Mouse (Mus musculus) G1E (cell line): ENCODE measurements around the gene Apbb2. TPM values are rescaled to one million over a fixed set of nuclear protein-coding genes. Genes with fewer than 3 reads are reported as not detected.

Experiments
- ATAC-seq: 2 replicates; pipeline ENCODE4 v1.8.0; 2016; ENCODE audit warnings: mild to moderate bottlenecking; ENCODE audit not compliant: insufficient number of reproducible peaks, poor library complexity, low FRiP score, severe bottlenecking; ENCODE audit errors: extremely low read depth
- DNase-seq: peaks from one replicate; pipeline ENCODE4 v3.0.0; 2012; ENCODE audit warnings: low spot score
- H3K27me3 ChIP-seq: 2 replicates; pipeline ENCODE4 v1.6.1; 2012; ENCODE audit warnings: mild to moderate bottlenecking, low read length, inconsistent platforms; ENCODE audit not compliant: insufficient read depth
- H3K36me3 ChIP-seq: replicated peaks from 2 replicates; pipeline ENCODE3; 2012; ENCODE audit warnings: mild to moderate bottlenecking, inconsistent platforms
- H3K4me1 ChIP-seq: 2 replicates; pipeline ENCODE4 v1.6.1; 2012; ENCODE audit warnings: low read depth, low read length, inconsistent platforms, mixed read lengths; ENCODE audit not compliant: insufficient read depth
- H3K4me3 ChIP-seq: 2 replicates; pipeline ENCODE4 v1.5.1; 2012; ENCODE audit warnings: low read depth, mild to moderate bottlenecking, inconsistent platforms, low read length, moderate library complexity, mixed read lengths
- H3K9me3 ChIP-seq: replicated peaks from 2 replicates; pipeline ENCODE4 v1.6.1; 2012; ENCODE audit warnings: inconsistent platforms
- CTCF ChIP-seq: IDR thresholded peaks from 2 replicates; pipeline ENCODE4 v1.5.1; 2012; ENCODE audit warnings: low read depth, low read length, inconsistent platforms, mixed read lengths
- GATA1 ChIP-seq: IDR thresholded peaks from 2 replicates; pipeline ENCODE4 v1.6.1; 2012; ENCODE audit warnings: borderline replicate concordance, low read length, inconsistent platforms, mixed read lengths
- GATA2 ChIP-seq: IDR thresholded peaks from 2 replicates; pipeline ENCODE4 v1.6.1; 2012; ENCODE audit warnings: low read depth, low read length, inconsistent platforms, borderline replicate concordance
- POLR2AphosphoS5 ChIP-seq: IDR thresholded peaks from 2 replicates; pipeline ENCODE4 v1.6.1; 2012; ENCODE audit warnings: low read depth, low read length, inconsistent platforms; ENCODE audit not compliant: insufficient replicate concordance
- TAL1 ChIP-seq: conservative IDR thresholded peaks from 2 replicates; pipeline ENCODE4 v1.6.1; 2012; ENCODE audit warnings: low read depth, low read length, inconsistent platforms, mixed read lengths
- polyA plus RNA-seq: library from polyadenylated mRNA; stranded (reverse); fragments of >175 nt; gene quantifications from 2 replicates; pipeline ENCODE4 v1.2.3, GENCODE M21; 2012
- total RNA-seq, 2 experiments: library from RNA; stranded (forward) in 1 of 2; stranded (reverse) in 1 of 2; fragments of 200-1000 nt in 1 of 2; fragments of >200 nt in 1 of 2; fragmentation: Nextera tagmentation in 1 of 2; gene quantifications; 2 replicates each; pipeline ENCODE4 v1.2.3; 2014 to 2017

Apbb2 gene
- total and polyA plus RNA-seq, 3 experiments: 0.16 TPM; not detected in 2

GRCm38 (mm10) chr5:66405731-66406399, 212.7 kb downstream of the Apbb2 start:
- TF ChIP-seq TAL1 (no peak), POLR2AphosphoS5 (no peak), CTCF (no peak), GATA1 (no peak), GATA2 (no peak)
- no peak for ATAC-seq
- DNase-seq: no peak

GRCm38 (mm10) chr5:66405305-66405704, 213.3 kb downstream of the Apbb2 start:
- TF ChIP-seq GATA2 (no peak), POLR2AphosphoS5 (no peak), TAL1 (no peak)
- no peaks in the 10 kb centered on the region for H3K4me1 ChIP-seq
- peaks cover 36% of the 10 kb centered on the region for H3K9me3 ChIP-seq
- no peak overlapping the region for H3K4me3 ChIP-seq
- no peaks in the 10 kb centered on the region for H3K27me3 ChIP-seq
- ATAC-seq (no peak), DNase-seq (no peak)
- no peaks in the 10 kb centered on the region for H3K36me3 ChIP-seq

More at GRCm38 (mm10) chr5:66405731-66406399, 212.7 kb downstream of the Apbb2 start:
- Histone ChIP-seq H3K36me3 (no peaks in the 10 kb centered on the region), H3K4me3 (no peak overlapping the region), H3K27me3 (no peaks in the 10 kb centered on the region), H3K4me1 (no peaks in the 10 kb centered on the region), H3K9me3 (peaks cover 36% of the 10 kb centered on the region)

DNA sequence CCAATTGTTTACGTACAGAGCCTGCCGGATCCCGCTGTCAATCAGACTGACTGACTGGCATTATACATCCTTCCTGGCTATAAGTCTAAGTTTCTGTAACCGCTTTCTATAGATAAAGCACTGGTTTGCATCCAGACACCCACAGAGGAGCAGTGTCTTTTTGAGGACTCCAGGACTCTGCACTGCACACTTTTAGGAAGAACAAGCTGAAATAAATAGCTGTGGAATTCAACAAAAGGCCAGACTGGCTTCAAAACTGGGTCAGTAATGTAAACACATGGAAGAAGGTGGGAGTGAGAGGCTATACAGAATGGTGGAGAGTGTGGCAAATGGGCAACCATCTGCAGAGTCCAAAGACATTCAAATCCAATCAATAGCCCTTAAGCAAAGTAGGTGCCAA, 218.0 kb downstream of the Apbb2 start:
- DNase-seq (no peak), ATAC-seq (no peak)
- no peaks in the 10 kb centered on the region for H3K36me3 ChIP-seq
- no peaks in the 10 kb centered on the region for H3K27me3 ChIP-seq
- H3K9me3 ChIP-seq: peaks cover 41% of the 10 kb centered on the region
- no peak overlapping the region for H3K4me3 ChIP-seq
- H3K4me1 ChIP-seq: no peaks in the 10 kb centered on the region
- TF ChIP-seq CTCF: no peak
- no peak for TF ChIP-seq TAL1
- no peak for TF ChIP-seq POLR2AphosphoS5
- no peak for TF ChIP-seq GATA2
- TF ChIP-seq GATA1: no peak

DNA sequence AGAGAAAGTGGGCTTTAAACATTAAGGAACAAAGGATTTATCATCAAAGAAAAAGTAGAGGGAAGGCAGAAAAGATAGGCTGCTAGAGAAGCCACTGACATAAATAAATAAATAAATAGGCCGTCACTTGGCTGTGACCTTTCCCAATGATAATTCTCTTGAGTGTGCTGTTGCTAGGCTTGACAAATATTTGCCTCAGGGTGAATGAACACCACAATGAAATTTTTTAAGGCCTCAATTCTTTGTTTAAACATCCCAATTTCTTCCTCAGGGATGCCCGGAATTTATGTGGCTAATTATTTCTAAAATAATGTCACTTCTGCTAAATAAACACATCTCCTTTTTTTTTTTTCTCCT, 219.3 kb downstream of the Apbb2 start:
- Histone ChIP-seq H3K36me3 (no peaks in the 10 kb centered on the region), H3K9me3 (peaks cover 42% of the 10 kb centered on the region), H3K4me1 (no peaks in the 10 kb centered on the region), H3K27me3 (no peaks in the 10 kb centered on the region), H3K4me3 (no peak overlapping the region)
- no peak for ATAC-seq
- TF ChIP-seq POLR2AphosphoS5 (no peak), TAL1 (no peak), GATA1 (no peak), GATA2 (no peak), CTCF (no peak)
- DNase-seq: no peak

DNA sequence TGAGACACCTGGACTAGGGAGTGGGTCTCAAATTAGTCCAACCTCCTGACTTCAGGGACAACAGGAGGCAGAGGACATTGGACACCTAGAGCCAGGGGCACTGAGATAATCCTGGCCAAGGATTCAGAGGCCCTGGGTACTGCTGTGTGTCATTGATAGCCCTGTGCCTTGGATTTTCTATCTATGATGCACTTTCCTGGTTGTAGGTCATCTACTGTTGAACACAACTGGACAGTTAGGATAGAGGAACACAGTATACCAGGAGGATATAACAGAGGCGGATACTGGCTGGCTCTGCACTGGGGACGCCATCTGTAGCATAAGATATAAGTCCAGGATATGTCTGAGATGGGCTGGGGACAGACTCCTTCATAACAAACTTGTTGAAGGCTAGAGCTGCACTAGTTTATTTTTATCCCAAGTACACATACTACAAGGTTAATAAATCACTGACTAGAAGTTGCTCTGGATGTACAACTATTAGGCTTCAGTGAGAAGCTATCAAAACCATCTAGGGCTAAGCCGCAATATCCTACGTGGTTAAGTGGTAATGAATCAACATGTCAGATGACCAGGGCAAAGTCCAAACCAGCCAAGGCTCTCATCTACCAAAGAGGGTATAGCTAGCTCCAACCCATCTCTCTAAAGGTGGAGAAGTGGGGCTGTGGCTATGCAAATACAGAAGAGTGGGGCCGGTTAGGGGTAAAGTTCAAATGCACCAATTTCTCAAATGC, 219.9 kb downstream of the Apbb2 start:
- Histone ChIP-seq H3K4me3 (no peak overlapping the region), H3K36me3 (no peaks in the 10 kb centered on the region), H3K27me3 (no peaks in the 10 kb centered on the region), H3K4me1 (no peaks in the 10 kb centered on the region), H3K9me3 (peaks cover 48% of the 10 kb centered on the region)
- DNase-seq (no peak), ATAC-seq (no peak)
- TF ChIP-seq TAL1 (no peak), CTCF (no peak), GATA1 (no peak), GATA2 (no peak), POLR2AphosphoS5 (no peak)

- ATAC-seq: no peak
- no peak for DNase-seq
- TF ChIP-seq POLR2AphosphoS5: no peak
- no peak for TF ChIP-seq CTCF
- TF ChIP-seq GATA2: no peak
- TF ChIP-seq TAL1: no peak
- TF ChIP-seq GATA1: no peak
- Histone ChIP-seq H3K4me3 (no peak overlapping the region), H3K4me1 (no peaks in the 10 kb centered on the region), H3K27me3 (no peaks in the 10 kb centered on the region), H3K36me3 (no peaks in the 10 kb centered on the region), H3K9me3 (peaks cover 66% of the 10 kb centered on the region)
Observed at GRCm38 (mm10) chr5:66393767-66394446, 224.7 kb downstream of the Apbb2 start.
